Mouse (Mus musculus): ENCODE measurements around the gene Gm20479. TPM values are rescaled to one million over a fixed set of nuclear protein-coding genes. Genes with fewer than 3 reads are reported as not detected.

Gm20479 gene
- polyA plus RNA-seq (2014; fragmentation: Illumina TruSeq; extraction: RNeasy Lipid Tissue Mini Kit (QIAGEN cat#74804); ENCODE audit: low read depth, low replicate concordance) = not detected

GRCm38 (mm10) chr7:27356861-27357594 lies at the start of gene Gm20479:
Gm20479 (minus strand) TSS chr7:27357419.

GRCm38 (mm10) chr7:27355745-27356240 lies 1.4 kb downstream of the Gm20479 start, which contains the start of gene Shkbp1:
Shkbp1 (minus strand) TSS chr7:27356019.

GRCm38 (mm10) chr7:27337175-27337853 lies 19.9 kb downstream of the Gm20479 start, which contains the start of gene Ltbp4:
Ltbp4 (minus strand) TSS chr7:27337692.

Other genes starting within 250 kb of the Gm20479 start
- gene Cyp2f2, start 237.5 kb downstream of the Gm20479 start, polyA plus RNA-seq (2014; fragmentation: Illumina TruSeq; extraction: RNeasy Lipid Tissue Mini Kit (QIAGEN cat#74804); ENCODE audit: low read depth, low replicate concordance) = 1.7 TPM
- not detected for gene Cyp2t4, start 203.7 kb downstream of the Gm20479 start, polyA plus RNA-seq (2014; fragmentation: Illumina TruSeq; extraction: RNeasy Lipid Tissue Mini Kit (QIAGEN cat#74804); ENCODE audit: low read depth, low replicate concordance)
- 44.6 TPM for gene Egln2, start 190.6 kb downstream of the Gm20479 start, polyA plus RNA-seq (2014; fragmentation: Illumina TruSeq; extraction: RNeasy Lipid Tissue Mini Kit (QIAGEN cat#74804); ENCODE audit: low read depth, low replicate concordance)
- 17.7 TPM for gene Rab4b, start 178.5 kb downstream of the Gm20479 start, polyA plus RNA-seq (2014; fragmentation: Illumina TruSeq; extraction: RNeasy Lipid Tissue Mini Kit (QIAGEN cat#74804); ENCODE audit: low read depth, low replicate concordance)
- gene Gm21983, start 176.3 kb downstream of the Gm20479 start, polyA plus RNA-seq (2014; fragmentation: Illumina TruSeq; extraction: RNeasy Lipid Tissue Mini Kit (QIAGEN cat#74804); ENCODE audit: low read depth, low replicate concordance) = not detected
- gene Mia, start 176.3 kb downstream of the Gm20479 start, polyA plus RNA-seq (2014; fragmentation: Illumina TruSeq; extraction: RNeasy Lipid Tissue Mini Kit (QIAGEN cat#74804); ENCODE audit: low read depth, low replicate concordance) = not detected
- gene BC024978, start 161.6 kb downstream of the Gm20479 start, polyA plus RNA-seq (2014; fragmentation: Illumina TruSeq; extraction: RNeasy Lipid Tissue Mini Kit (QIAGEN cat#74804); ENCODE audit: low read depth, low replicate concordance) = 9.3 TPM
- gene Snrpa, start 161.1 kb downstream of the Gm20479 start, polyA plus RNA-seq (2014; fragmentation: Illumina TruSeq; extraction: RNeasy Lipid Tissue Mini Kit (QIAGEN cat#74804); ENCODE audit: low read depth, low replicate concordance) = 36.3 TPM
- gene Itpkc, start 128.8 kb downstream of the Gm20479 start, polyA plus RNA-seq (2014; fragmentation: Illumina TruSeq; extraction: RNeasy Lipid Tissue Mini Kit (QIAGEN cat#74804); ENCODE audit: low read depth, low replicate concordance) = 4.3 TPM
- 8.5 TPM for gene Coq8b, start 124.4 kb downstream of the Gm20479 start, polyA plus RNA-seq (2014; fragmentation: Illumina TruSeq; extraction: RNeasy Lipid Tissue Mini Kit (QIAGEN cat#74804); ENCODE audit: low read depth, low replicate concordance)
- 5.8 TPM for gene Numbl, start 99.0 kb downstream of the Gm20479 start, polyA plus RNA-seq (2014; fragmentation: Illumina TruSeq; extraction: RNeasy Lipid Tissue Mini Kit (QIAGEN cat#74804); ENCODE audit: low read depth, low replicate concordance)
- 237 TPM for gene Ltbp4, start 19.7 kb downstream of the Gm20479 start, polyA plus RNA-seq (2014; fragmentation: Illumina TruSeq; extraction: RNeasy Lipid Tissue Mini Kit (QIAGEN cat#74804); ENCODE audit: low read depth, low replicate concordance)
- gene Shkbp1, start 1.4 kb downstream of the Gm20479 start, polyA plus RNA-seq (2014; fragmentation: Illumina TruSeq; extraction: RNeasy Lipid Tissue Mini Kit (QIAGEN cat#74804); ENCODE audit: low read depth, low replicate concordance) = 9.0 TPM
- 0.29 TPM for gene Sptbn4, start 90.3 kb upstream of the Gm20479 start, polyA plus RNA-seq (2014; fragmentation: Illumina TruSeq; extraction: RNeasy Lipid Tissue Mini Kit (QIAGEN cat#74804); ENCODE audit: low read depth, low replicate concordance)
- gene Blvrb, start 90.6 kb upstream of the Gm20479 start, polyA plus RNA-seq (2014; fragmentation: Illumina TruSeq; extraction: RNeasy Lipid Tissue Mini Kit (QIAGEN cat#74804); ENCODE audit: low read depth, low replicate concordance) = 21.6 TPM
- gene Sertad3, start 116.3 kb upstream of the Gm20479 start, polyA plus RNA-seq (2014; fragmentation: Illumina TruSeq; extraction: RNeasy Lipid Tissue Mini Kit (QIAGEN cat#74804); ENCODE audit: low read depth, low replicate concordance) = 5.5 TPM
- 13.5 TPM for gene Sertad1, start 129.5 kb upstream of the Gm20479 start, polyA plus RNA-seq (2014; fragmentation: Illumina TruSeq; extraction: RNeasy Lipid Tissue Mini Kit (QIAGEN cat#74804); ENCODE audit: low read depth, low replicate concordance)
- gene Prx, start 141.9 kb upstream of the Gm20479 start, polyA plus RNA-seq (2014; fragmentation: Illumina TruSeq; extraction: RNeasy Lipid Tissue Mini Kit (QIAGEN cat#74804); ENCODE audit: low read depth, low replicate concordance) = 0.76 TPM
- not detected for gene Hipk4, start 165.8 kb upstream of the Gm20479 start, polyA plus RNA-seq (2014; fragmentation: Illumina TruSeq; extraction: RNeasy Lipid Tissue Mini Kit (QIAGEN cat#74804); ENCODE audit: low read depth, low replicate concordance)
- gene Pld3, start 195.8 kb upstream of the Gm20479 start, polyA plus RNA-seq (2014; fragmentation: Illumina TruSeq; extraction: RNeasy Lipid Tissue Mini Kit (QIAGEN cat#74804); ENCODE audit: low read depth, low replicate concordance) = 25.0 TPM
- gene 2310022A10Rik, start 195.8 kb upstream of the Gm20479 start, polyA plus RNA-seq (2014; fragmentation: Illumina TruSeq; extraction: RNeasy Lipid Tissue Mini Kit (QIAGEN cat#74804); ENCODE audit: low read depth, low replicate concordance) = 54.0 TPM
- 171 TPM for gene Akt2, start 234.1 kb upstream of the Gm20479 start, polyA plus RNA-seq (2014; fragmentation: Illumina TruSeq; extraction: RNeasy Lipid Tissue Mini Kit (QIAGEN cat#74804); ENCODE audit: low read depth, low replicate concordance)